Mouse (Mus musculus): ENCODE data around the gene Zfp276. TPM values are rescaled to one million over a fixed set of nuclear protein-coding genes. Genes with fewer than 3 reads are reported as not detected.
A peak's percentile ranks its signal among the peaks of the same experiment; 100 is the strongest.

Gene Zfp276
- polyA plus RNA-seq, 1 experiment from 2014 or later, result 7.8 TPM

DNA sequence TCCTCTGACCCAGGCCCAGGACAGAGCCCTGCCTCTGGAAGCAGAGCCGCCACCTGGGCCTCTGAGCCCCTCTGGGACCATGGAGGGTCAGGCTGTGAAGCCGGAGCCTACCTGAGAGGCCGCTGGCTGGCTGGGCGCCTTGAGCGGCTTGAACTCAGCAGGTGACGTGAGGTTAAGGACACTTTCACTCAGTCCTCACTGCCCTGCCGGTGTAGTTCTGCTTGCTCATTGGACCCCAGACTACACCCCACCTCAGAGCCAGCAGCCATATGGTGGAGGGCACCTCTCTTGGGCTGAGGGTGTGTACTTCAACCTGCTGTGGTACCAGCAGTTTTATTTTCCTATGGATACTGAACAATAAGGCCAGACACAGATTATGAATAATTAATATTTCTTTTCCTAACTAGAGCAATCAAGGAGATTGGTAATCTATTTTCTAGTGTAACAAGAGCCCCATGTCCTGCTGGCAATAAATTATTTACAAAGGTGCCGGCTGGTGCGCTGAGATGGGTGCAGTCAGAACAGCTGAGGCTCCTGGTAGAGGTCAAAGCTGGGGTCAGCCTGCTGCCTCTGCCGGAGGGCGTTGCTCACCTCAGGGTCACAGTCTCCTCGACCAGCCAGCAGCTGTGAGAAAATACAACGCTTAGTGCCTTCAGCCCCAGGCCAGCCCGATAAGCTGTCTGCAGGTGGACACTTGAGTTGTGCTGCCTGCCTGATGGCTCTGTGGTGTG lies 14.1 kb downstream of the Zfp276 start:
- Histone ChIP-seq H3K27me3 (ENCODE audit: control insufficient read depth, insufficient read depth, low read length) (no peaks in the 10 kb centered on the region), H3K4me1 (replicated peaks; ENCODE audit: control insufficient read depth, insufficient read depth) (no peaks in the 10 kb centered on the region), H3K27ac (replicated peaks) (no peak overlapping the region), H3K9me3 (ENCODE audit: control insufficient read depth, low read length) (no peaks in the 10 kb centered on the region), H3K4me2 (replicated peaks; ENCODE audit: low read depth) (no peak overlapping the region), H3K4me3 (ENCODE audit: low read depth, low read length) (no peak overlapping the region), H3K36me3 (ENCODE audit: control insufficient read depth, insufficient read depth, low read length) (peaks cover 33% of the 10 kb centered on the region), H3K9ac (ENCODE audit: low read length) (no peak overlapping the region)
- DNase-seq (ENCODE audit: low spot score) (no peak), ATAC-seq (ENCODE audit: low FRiP score, low TSS enrichment) (peak; percentile 15; the same call in 1 of the 2 replicates)
- 76% methylated on average over 14 of the region's 14 CpGs for WGBS
- TF ChIP-seq EP300 (optimal IDR thresholded peaks at IDR 0.05) (no peak), CTCF (IDR thresholded peaks at IDR 0.05; ENCODE audit: low read depth) (no peak)

DNA sequence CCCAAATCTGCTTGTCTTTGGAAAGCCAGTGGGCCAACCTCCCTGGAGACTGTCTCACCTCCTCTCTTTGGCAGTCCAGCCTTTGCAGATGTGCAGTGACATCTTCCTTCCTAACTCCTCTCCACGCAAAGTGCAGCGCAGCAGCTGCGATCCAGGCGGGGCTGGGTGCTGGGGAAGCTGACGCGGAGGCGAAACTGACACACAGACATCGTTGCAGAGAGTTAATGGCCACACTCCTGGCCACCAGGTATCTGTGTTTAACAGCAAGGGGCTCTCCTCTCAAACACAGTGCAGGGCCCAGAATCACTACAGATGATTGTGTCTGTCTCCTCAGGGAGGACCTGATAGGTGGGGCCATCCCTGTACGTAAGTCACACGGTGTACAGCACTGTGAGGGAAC lies 17.2 kb downstream of the Zfp276 start:
- no peaks in the 10 kb centered on the region for H3K27me3 ChIP-seq (ENCODE audit: control insufficient read depth, insufficient read depth, low read length)
- no peaks in the 10 kb centered on the region for H3K4me1 ChIP-seq (replicated peaks; ENCODE audit: control insufficient read depth, insufficient read depth)
- DNase-seq (ENCODE audit: low spot score) (no peak), ATAC-seq (ENCODE audit: low FRiP score, low TSS enrichment) (no peak)
- H3K4me3 ChIP-seq (ENCODE audit: low read depth, low read length), result no peak overlapping the region
- peaks cover 14% of the 10 kb centered on the region for H3K36me3 ChIP-seq (ENCODE audit: control insufficient read depth, insufficient read depth, low read length)
- no peaks in the 10 kb centered on the region for H3K9me3 ChIP-seq (ENCODE audit: control insufficient read depth, low read length)
- TF ChIP-seq EP300 (optimal IDR thresholded peaks at IDR 0.05), result no peak
- no peak for TF ChIP-seq CTCF (IDR thresholded peaks at IDR 0.05; ENCODE audit: low read depth)
- no peak overlapping the region for H3K27ac ChIP-seq (replicated peaks)
- no peak overlapping the region for H3K4me2 ChIP-seq (replicated peaks; ENCODE audit: low read depth)
- H3K9ac ChIP-seq (ENCODE audit: low read length), result no peak overlapping the region
- WGBS, result 89% methylated on average over 10 of the region's 10 CpGs

DNA sequence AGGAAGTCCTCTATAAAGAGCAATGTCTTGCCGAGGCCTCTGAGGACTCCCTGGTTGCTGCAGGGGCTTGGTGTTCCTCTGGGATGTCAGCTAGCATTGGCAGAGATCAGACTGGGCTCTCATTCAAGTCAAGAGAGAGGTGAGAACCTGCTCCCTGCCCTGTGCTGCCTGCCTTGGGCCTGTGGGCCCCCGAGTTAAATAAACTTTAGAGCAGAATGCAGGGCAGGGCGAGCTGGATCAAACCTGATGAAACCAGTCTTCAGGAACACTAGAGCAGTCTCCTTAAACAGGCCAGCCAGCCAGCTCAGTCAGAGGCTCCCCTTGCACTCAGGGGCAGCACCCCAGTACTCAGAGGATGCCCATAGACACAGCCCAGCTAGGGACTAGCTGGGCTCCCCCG lies 17.9 kb downstream of the Zfp276 start:
- no peak overlapping the region for H3K4me2 ChIP-seq (replicated peaks; ENCODE audit: low read depth)
- H3K4me3 ChIP-seq (ENCODE audit: low read depth, low read length), result no peak overlapping the region
- DNase-seq (ENCODE audit: low spot score) (peak; percentile 62), ATAC-seq (ENCODE audit: low FRiP score, low TSS enrichment) (peak; percentile 66)
- TF ChIP-seq EP300 (optimal IDR thresholded peaks at IDR 0.05) (no peak), CTCF (IDR thresholded peaks at IDR 0.05; ENCODE audit: low read depth) (no peak)
- no peaks in the 10 kb centered on the region for H3K4me1 ChIP-seq (replicated peaks; ENCODE audit: control insufficient read depth, insufficient read depth)
- H3K9me3 ChIP-seq (ENCODE audit: control insufficient read depth, low read length), result no peaks in the 10 kb centered on the region
- no peaks in the 10 kb centered on the region for H3K27me3 ChIP-seq (ENCODE audit: control insufficient read depth, insufficient read depth, low read length)
- H3K27ac ChIP-seq (replicated peaks), result peak overlapping the region; percentile 49; the same call in 1 of the 2 replicates
- H3K36me3 ChIP-seq (ENCODE audit: control insufficient read depth, insufficient read depth, low read length), result peaks cover 10% of the 10 kb centered on the region; the same call in 1 of the 2 replicates
- peak overlapping the region; percentile 35; the same call in 1 of the 2 replicates for H3K9ac ChIP-seq (ENCODE audit: low read length)
- 58% methylated on average over 4 of the region's 4 CpGs for WGBS

DNA sequence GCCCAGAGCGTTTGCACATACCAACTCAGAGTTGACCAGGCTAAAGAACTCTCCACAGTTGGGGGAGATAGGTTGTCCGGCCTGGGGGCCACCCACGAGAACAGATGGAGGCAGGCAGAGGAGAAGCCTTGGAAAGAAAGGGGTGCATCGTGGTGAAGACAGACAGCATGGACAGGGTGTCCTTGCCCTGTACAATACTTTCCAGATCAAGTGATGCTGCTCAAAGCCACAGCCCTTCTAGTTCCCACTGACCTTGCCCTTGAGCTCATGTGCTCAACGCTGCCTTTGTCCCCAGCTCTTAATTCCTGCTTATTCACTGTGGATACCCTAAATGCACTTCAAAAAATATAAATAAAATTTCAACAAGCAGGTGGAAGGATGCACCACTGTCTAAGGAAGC lies 20.5 kb downstream of the Zfp276 start:
- ATAC-seq (ENCODE audit: low FRiP score, low TSS enrichment) (no peak), DNase-seq (ENCODE audit: low spot score) (no peak)
- 79% methylated on average over 5 of the region's 5 CpGs for WGBS

DNA sequence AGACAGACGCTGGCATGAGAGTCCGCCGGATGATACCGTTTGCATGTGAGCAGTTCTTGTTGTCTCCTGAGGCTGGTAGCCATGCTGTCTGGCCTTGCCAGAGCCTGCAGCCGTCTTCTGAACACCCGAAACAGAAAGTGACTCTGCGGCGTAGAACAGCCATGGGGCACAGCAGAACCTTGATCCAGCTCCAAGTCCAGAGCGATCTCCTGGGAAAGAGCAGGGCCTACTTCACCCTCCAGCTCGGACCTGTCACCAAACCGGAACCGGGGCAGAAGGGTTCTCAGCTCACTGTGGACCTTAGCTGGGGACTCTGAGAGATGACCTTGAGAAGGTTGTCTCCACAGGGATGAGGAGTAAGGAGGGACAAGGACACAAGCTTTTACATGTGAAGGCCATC lies 21.1 kb downstream of the Zfp276 start:
- TF ChIP-seq EP300 (optimal IDR thresholded peaks at IDR 0.05), result no peak
- TF ChIP-seq CTCF (IDR thresholded peaks at IDR 0.05; ENCODE audit: low read depth), result no peak
- peaks cover under 1% of the 10 kb centered on the region; the same call in 1 of the 2 replicates for H3K36me3 ChIP-seq (ENCODE audit: control insufficient read depth, insufficient read depth, low read length)
- no peaks in the 10 kb centered on the region for H3K27me3 ChIP-seq (ENCODE audit: control insufficient read depth, insufficient read depth, low read length)
- no peaks in the 10 kb centered on the region for H3K9me3 ChIP-seq (ENCODE audit: control insufficient read depth, low read length)
- no peak overlapping the region for H3K4me2 ChIP-seq (replicated peaks; ENCODE audit: low read depth)
- ATAC-seq (ENCODE audit: low FRiP score, low TSS enrichment) (no peak), DNase-seq (ENCODE audit: low spot score) (no peak)
- 92% methylated on average over 12 of the region's 12 CpGs for WGBS
- H3K4me3 ChIP-seq (ENCODE audit: low read depth, low read length), result no peak overlapping the region
- H3K4me1 ChIP-seq (replicated peaks; ENCODE audit: control insufficient read depth, insufficient read depth), result no peaks in the 10 kb centered on the region
- H3K27ac ChIP-seq (replicated peaks), result no peak overlapping the region
- no peak overlapping the region for H3K9ac ChIP-seq (ENCODE audit: low read length)

More for the DNA sequence above, 20.5 kb downstream of the Zfp276 start:
- Histone ChIP-seq H3K9me3 (ENCODE audit: control insufficient read depth, low read length) (no peaks in the 10 kb centered on the region), H3K27ac (replicated peaks) (no peak overlapping the region), H3K9ac (ENCODE audit: low read length) (no peak overlapping the region), H3K36me3 (ENCODE audit: control insufficient read depth, insufficient read depth, low read length) (peaks cover 3% of the 10 kb centered on the region; the same call in 1 of the 2 replicates), H3K4me3 (ENCODE audit: low read depth, low read length) (no peak overlapping the region), H3K4me1 (replicated peaks; ENCODE audit: control insufficient read depth, insufficient read depth) (no peaks in the 10 kb centered on the region), H3K4me2 (replicated peaks; ENCODE audit: low read depth) (no peak overlapping the region), H3K27me3 (ENCODE audit: control insufficient read depth, insufficient read depth, low read length) (no peaks in the 10 kb centered on the region)
- TF ChIP-seq EP300 (optimal IDR thresholded peaks at IDR 0.05) (no peak), CTCF (IDR thresholded peaks at IDR 0.05; ENCODE audit: low read depth) (no peak)

DNA sequence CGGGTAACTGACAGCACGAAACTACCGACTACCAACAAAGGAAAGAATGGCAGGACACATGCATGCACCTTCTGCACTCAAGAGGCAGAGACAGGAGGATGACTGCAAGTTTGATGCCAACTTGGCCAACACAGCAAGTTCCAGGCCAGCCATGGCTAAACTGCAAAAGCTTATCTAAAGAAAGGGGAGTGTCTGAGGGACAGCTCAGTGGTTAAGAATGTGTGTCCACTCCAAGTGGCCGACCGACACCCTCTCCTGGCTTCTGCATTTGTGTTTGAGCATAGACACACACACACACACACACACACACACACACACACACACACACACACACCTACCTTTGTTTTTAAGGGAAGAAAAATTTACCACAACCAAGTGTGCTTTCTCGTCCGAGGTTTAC lies 24.4 kb downstream of the Zfp276 start:
- 67% methylated on average over 7 of the region's 7 CpGs for WGBS
- Histone ChIP-seq H3K4me1 (replicated peaks; ENCODE audit: control insufficient read depth, insufficient read depth) (no peaks in the 10 kb centered on the region), H3K9ac (ENCODE audit: low read length) (no peak overlapping the region), H3K36me3 (ENCODE audit: control insufficient read depth, insufficient read depth, low read length) (no peaks in the 10 kb centered on the region), H3K9me3 (ENCODE audit: control insufficient read depth, low read length) (no peaks in the 10 kb centered on the region), H3K4me3 (ENCODE audit: low read depth, low read length) (no peak overlapping the region), H3K27ac (replicated peaks) (no peak overlapping the region), H3K27me3 (ENCODE audit: control insufficient read depth, insufficient read depth, low read length) (no peaks in the 10 kb centered on the region), H3K4me2 (replicated peaks; ENCODE audit: low read depth) (no peak overlapping the region)
- peak; percentile 39 for DNase-seq (ENCODE audit: low spot score)
- TF ChIP-seq CTCF (IDR thresholded peaks at IDR 0.05; ENCODE audit: low read depth) (no peak), EP300 (optimal IDR thresholded peaks at IDR 0.05) (no peak)
- peak; percentile 68; the same call in 1 of the 2 replicates for ATAC-seq (ENCODE audit: low FRiP score, low TSS enrichment)
